Mouse (Mus musculus) MEL (cell line): Measurements from ENCODE around the gene Sumf1.

Source experiments
- CTCF ChIP-seq, 3 experiments: IDR thresholded peaks in 2 of 3; conservative IDR thresholded peaks in 1 of 3; 2 replicates each; pipeline ENCODE4 v1.5.1; 2011 to 2012; ENCODE audit warnings: low read length in 3 of 3, low read depth in 2 of 3, mild to moderate bottlenecking in 2 of 3, improper control_type of control experiment in 1 of 3, inconsistent platforms in 1 of 3, mixed read lengths in 1 of 3, moderate library complexity in 1 of 3; ENCODE audit not compliant: control insufficient read depth in 1 of 3, insufficient read depth in 1 of 3, poor library complexity in 1 of 3, severe bottlenecking in 1 of 3
- POLR2A ChIP-seq, 2 experiments: IDR thresholded peaks; 2 replicates each; pipeline ENCODE4 v1.6.1; 2011 to 2012; ENCODE audit warnings: low read length in 2 of 2, mild to moderate bottlenecking in 2 of 2, control low read depth in 1 of 2, improper control_type of control experiment in 1 of 2, low read depth in 1 of 2, moderate library complexity in 1 of 2; ENCODE audit not compliant: control insufficient read depth in 1 of 2, insufficient read depth in 1 of 2, poor library complexity in 1 of 2
- TAL1 ChIP-seq: IDR thresholded peaks from 2 replicates; pipeline ENCODE4 v1.6.1; 2012; ENCODE audit warnings: mild to moderate bottlenecking, inconsistent platforms, low read length, moderate library complexity, mixed read lengths

GRCm38 (mm10) chr6:108074624-108075023 is 110.8 kb downstream of the Sumf1 start:
- no peak for TF ChIP-seq CTCF (IDR thresholded peaks at IDR 0.05 in 2 of 3, conservative IDR thresholded peaks at IDR 0.05 in 1 of 3; ENCODE audit: control insufficient read depth in 1 of 3, insufficient read depth in 1 of 3, low read depth in 2 of 3, low read length in 3 of 3, poor library complexity in 1 of 3, severe bottlenecking in 1 of 3)
- TF ChIP-seq POLR2A (IDR thresholded peaks at IDR 0.05; ENCODE audit: control insufficient read depth in 1 of 2, insufficient read depth in 1 of 2, low read depth in 1 of 2, low read length in 2 of 2, poor library complexity in 1 of 2), result no peak
- TF ChIP-seq TAL1, result no peak
